Mouse (Mus musculus): ENCODE measurements around the gene Hspbp1.

DNA sequence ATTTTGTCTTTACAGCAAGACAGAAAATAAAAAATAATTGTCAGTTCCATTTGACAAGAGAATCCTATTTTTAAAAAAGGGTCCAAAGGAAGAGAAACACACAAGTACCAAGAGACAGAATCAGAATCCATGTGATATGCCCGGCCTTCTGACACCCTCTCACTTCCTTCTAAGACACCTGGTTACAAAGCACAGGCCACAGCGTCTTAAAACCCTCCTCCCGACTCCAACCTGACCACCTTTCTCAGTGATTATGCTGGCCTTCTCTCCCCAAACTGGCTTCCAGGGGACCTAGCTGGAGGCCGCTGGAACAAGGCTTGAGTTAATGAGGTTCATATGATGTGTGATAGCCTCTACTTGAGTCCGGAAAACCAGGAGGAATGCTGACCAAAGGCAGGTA lies 31.5 kb downstream of the Hspbp1 start:
- TF ChIP-seq CTCF (IDR thresholded peaks at IDR 0.05; ENCODE audit: low read depth) (no peak), EP300 (IDR thresholded peaks at IDR 0.05; ENCODE audit: low read depth) (no peak)

Data from liver, embryonic 14.5 days (tissue).